Mouse (Mus musculus): ENCODE measurements at regions not wholly inside any gene's neighbourhood (a gene's known extent, or its start where the extent isn't known, plus 50 kb on each side); places are given as distances from the start of the nearest gene placed in this dataset.
"Not testable (repeated sequence)": the region's sequence is repeated elsewhere in the genome, so short reads cannot be mapped to it uniquely, and the experiment has no call there.

DNA sequence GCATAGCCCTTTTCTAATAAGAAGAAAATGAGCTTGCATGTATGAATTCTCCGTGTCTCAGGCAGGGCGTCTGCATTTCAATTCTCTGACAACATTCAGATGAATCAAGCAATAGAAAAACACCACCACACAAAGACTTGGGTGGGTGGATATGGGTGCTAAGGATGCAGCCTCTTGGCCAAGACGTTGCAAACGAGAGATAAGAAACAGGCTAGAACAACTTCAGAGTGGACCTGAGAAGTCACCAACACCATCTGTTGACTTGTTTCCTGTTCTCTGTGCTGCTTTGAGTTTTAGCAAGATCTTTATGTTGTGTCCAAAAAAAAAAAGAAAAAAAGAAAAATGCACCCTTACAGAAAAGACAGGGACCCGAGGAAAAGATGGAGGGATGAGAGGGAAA, 277.0 kb downstream of the Gxylt1 start:
- DNase-seq, result no peak

GRCm38 (mm10) chr15:92994191-92994671, 280.7 kb downstream of the Gxylt1 start:
- DNase-seq, result no peak

- no peak for DNase-seq
Observed at GRCm38 (mm10) chr15:92993538-92994190, 281.3 kb downstream of the Gxylt1 start.

DNA sequence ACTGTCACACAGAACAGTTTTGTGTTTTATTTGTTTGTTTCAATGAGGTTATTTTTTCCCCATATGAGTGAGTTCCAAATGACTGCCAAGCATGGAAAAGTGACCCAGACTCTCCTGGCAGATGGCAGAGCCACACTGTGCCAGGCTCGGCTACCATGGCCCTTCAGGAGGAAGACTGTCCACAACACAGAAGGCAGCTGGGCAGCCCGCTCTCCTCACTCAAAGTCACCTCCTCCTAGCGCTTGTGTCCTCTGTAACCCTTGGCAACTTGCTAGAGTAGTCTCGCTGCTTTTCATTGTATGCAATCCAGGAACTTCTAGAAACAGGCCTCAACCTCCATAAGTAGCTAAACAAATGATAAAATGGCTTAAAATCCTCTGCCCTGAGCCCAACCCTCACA, 299.2 kb downstream of the Gxylt1 start:
- no peak for DNase-seq

DNA sequence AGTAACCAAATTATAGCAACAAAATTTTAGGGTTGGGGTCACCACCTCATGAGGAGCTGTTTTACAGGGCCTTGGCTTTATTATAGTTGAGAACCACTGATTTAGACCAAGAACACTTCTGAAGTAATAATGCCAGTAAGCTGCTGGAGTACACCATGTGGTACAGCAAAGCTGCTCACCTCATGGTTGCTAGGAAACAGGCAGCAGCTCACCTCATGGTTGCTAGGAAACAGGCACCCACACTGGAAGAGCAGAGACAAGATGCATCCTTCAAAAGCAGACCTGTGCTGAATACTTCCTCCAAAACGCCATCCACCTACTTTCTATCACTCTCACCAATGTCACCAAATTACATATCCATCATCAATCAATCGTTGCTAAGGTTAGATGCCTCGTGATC, 300.0 kb downstream of the Gxylt1 start:
- no peak for DNase-seq

DNA sequence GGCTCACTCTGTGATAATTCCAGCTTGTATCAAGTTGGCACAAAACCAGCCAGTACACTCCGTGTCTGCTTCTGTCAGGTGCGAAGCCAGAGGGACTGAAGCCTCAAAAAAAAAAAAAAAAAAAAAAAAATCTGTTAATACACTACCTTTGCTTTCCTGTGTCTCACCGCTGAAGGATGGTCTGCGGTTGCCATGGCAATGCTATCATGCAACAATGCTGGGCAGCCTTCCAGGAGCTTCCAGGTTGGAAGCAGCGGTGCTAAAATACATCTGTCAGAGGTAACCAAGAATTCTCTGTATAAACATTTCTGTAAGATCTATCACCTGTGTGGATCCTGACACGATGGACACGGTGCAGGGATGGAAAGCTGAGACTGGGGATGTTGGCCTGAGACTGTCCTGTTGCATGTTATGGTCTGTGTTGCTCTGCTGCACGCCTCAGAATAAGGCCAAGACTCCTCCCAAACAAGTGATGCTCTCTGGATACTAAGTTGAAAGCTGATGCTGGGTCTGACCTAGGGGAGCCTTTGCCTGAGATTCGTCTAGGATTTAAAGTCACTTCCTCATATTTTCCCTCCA, 301.2 kb downstream of the Gxylt1 start:
- no peak for DNase-seq

DNA sequence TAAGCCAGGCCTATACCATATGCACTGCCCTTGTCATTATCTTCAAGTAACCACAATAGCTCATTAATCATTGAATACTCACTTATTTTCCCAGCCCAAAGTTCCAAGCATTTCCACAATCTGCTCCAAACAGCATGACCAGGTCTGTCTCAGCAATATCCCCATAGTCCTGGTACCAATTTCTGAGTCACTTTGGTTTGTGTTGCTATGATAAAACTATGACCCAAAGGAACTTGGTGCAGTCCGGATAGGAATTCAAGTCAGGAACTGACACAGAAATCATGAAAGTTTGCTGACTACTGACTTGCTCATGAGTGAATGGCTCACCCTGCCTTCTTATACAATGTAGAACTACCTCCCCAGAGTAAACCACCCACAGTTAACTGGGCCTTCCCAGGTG, 309.4 kb downstream of the Gxylt1 start:
- DNase-seq, result no peak

GRCm38 (mm10) chr15:92964901-92965300, 310.1 kb downstream of the Gxylt1 start:
- DNase-seq, result no peak

- no peak for DNase-seq
Observed at GRCm38 (mm10) chr15:92964131-92964530, 310.8 kb downstream of the Gxylt1 start.

- DNase-seq, result not testable (repeated sequence)
Observed at GRCm38 (mm10) chr15:92950912-92951311, 324.1 kb downstream of the Gxylt1 start.

DNA sequence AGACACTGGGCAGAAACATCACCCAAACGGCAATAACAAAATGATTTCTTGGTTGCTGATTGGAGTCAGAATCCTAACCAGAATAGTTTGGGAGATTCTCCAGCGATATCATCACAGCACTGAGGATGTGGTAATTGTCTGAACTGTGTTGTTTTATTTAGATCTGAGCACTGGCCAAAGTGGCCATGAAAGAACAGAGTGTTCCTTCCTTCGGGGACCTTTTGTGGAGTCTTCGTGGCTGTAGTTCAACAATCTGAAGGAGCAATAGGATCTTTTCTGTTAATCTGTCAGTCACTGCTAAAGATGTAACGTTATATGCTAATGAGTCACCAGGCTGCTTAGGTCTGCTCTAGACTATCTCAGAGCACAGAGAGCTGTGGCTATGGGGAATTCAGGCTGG, 328.8 kb downstream of the Gxylt1 start:
- DNase-seq, result no peak

- no peak for DNase-seq
Observed at GRCm38 (mm10) chr15:92903821-92904220, 371.2 kb downstream of the Gxylt1 start.

DNA sequence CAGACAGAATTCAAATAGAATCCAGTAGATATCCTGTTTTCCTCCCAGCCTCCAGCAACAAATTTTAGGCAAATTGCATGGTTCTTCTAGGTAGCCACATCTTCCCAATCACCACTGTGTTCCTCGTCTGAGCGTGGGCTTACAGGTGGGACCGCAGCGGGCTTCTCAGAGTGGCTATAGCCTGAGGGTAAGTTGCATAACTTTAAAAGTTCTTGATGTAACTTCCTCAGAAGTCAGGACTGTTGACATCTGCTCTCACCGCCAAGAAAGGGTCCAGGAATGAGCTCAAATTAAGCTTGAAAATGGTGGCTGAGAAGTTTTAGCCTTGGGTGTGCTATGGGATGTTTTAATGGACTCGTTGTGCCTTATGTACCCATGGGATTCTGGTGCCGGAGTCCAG, 377.7 kb downstream of the Gxylt1 start:
- DNase-seq, result no peak

DNA sequence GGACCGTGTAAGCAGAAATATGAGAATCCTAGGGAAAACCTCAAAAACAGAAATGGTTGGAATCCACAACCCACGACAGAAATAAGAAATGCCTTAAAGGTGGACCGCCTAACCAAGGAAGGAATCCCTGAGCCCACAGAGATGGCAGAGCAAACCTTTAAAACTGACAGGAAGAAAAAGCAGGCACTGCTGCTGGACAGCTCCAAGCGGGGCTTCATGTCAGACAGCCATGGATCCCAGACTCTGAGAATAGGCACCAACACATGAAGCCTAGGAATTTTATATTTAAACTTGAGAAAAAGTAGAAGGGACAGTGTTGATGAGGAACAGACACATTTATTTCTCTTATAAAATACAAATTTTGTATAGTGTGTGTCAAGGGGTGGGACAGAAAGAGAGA, 379.1 kb downstream of the Gxylt1 start:
- DNase-seq, result no peak

DNA sequence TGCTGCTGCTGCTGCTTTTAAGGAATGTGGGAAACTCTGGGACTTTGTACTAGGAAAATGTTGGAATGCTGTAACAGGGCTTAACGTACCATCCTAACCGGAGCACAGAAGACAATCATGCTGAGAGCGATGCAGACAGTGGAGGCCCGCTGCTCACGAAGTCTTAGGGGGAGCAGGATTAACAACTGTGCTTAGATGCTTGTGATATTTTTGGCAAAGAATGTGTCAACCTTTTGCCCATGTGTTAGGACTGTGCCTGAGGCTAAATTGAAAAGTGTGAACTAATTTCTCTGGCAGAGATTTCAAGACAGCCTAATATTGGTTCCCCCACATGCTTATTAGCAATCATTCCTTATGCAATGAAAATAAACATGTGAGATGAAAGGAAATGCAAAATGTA, 398.5 kb downstream of the Gxylt1 start:
- DNase-seq, result no peak

DNA sequence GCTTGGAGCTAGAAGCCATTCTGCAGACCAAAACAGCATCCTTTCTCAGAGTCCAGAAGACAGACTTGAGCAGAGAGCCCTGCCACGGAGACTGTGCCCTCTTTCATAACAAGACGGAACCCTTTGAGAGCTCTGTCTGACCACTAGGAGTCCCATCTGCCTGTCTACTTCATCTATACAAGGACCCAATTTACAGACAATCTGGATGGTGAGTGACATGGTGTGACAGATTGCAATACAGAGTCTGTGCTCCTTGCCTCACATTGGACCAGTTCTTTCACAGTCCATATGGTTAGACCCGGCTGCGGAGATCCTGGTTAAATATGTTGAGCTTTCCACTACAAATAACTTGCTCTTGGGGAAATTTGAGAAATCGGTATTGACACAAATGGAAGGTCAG, 410.9 kb downstream of the Gxylt1 start:
- DNase-seq, result no peak

GRCm38 (mm10) chr15:92850854-92851253, 424.1 kb downstream of the Gxylt1 start:
- DNase-seq, result no peak

DNA sequence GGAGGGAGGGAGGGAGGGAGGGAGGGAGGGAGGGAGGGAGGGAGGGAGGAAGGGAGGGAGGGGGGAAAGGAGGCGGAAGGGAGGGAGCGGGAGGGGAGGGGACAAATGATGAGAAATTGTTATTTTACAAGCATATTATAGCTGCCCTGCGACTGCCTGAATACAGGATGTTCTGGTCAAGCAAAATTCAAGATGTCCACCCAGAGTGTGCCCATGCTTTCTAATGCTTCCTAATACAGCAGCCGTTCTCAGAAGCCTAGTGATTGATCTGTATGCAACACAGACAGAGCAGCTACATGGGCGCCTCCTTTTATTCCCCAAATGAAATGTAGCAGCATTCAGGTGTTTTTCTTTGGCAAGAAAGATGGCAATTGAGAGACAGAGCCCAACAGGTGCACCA, 434.9 kb downstream of the Gxylt1 start:
- DNase-seq, result no peak

DNA sequence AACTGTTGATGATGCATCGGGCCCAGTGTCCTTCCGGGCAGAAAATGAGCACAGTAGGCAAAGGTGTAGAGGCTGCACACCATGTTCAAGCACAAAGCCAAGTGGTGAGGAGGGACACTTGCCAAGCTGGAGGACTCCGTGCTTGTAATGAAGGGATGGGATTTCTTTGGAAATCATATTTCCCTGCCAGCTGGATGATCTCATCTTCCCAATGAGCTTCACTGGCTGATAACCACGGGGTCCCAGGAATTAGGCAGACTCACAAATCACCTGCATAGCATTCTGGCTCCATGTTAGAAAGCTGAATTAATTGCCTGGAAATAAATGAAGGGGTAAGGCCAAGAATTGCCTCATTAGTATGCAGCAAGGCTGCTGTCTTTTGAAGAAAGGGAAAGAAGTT, 435.4 kb downstream of the Gxylt1 start:
- no peak for DNase-seq

- no peak for DNase-seq
Observed at GRCm38 (mm10) chr15:92826136-92826535, 429.5 kb downstream of the Pdzrn4 start.

Data from kidney, postnatal 25 days (tissue).